Mouse (Mus musculus) lung, postnatal 4 days (tissue): ENCODE measurements around the gene Fance.

Experiments used
- DNase-seq, 2 experiments: peaks; one replicate each; pipeline ENCODE4 v3.0.0; 2021

Gene Fance

DNA sequence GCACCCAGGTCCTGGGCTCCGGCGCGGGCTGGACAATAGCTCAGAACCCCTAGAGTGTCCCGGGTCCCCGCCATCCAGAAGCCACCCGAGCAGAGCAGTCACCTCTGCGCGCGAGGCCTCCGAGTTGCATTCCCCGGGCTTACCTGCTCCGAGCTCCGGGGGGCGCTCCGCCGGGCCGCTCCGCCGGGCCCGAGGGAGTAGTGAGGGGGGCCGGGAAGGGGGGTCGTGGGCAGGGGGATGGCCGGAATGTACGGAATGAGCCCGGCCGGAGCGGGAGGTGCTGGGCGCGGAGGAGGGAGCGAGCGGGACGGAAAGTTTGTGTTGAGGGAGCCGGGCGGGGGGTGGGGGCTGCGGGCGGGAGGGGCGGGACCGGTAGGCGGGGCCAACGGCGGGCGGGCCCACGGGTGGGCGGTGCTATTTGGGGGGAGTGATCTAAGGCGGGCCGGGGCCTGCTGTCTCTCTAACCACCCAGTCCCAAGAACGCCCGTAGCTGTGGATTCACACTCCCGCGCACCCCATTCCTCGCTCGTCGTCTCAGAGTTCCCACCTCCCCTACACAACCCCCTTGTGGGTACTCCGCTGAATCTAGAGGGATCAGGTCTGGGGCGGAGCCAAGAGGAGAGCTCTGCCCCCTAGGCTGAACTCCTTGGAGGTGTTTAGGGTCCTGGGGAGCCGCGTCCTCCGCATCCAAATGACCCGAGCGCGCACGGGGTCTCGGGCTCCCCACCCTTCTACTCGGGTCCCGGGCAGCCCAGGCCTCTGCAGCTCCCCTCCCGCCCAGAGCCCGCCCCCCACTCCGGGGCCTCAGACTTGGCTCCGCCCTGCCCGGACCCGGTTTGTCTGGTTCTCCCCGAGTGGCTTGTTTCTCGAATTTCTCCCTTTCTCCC lies 37.4 kb downstream of the Fance start, which contains the start of gene Tead3:
TSS of gene Tead3 (minus strand) at position 352 of the 887 bp plus-strand sequence.
- DNase-seq = peak; percentile 87 to 91

GRCm38 (mm10) chr17:28351353-28351890 lies 38.1 kb downstream of the Fance start:
- peak in 1 of 2 experiments; percentile 64 for DNase-seq

DNA sequence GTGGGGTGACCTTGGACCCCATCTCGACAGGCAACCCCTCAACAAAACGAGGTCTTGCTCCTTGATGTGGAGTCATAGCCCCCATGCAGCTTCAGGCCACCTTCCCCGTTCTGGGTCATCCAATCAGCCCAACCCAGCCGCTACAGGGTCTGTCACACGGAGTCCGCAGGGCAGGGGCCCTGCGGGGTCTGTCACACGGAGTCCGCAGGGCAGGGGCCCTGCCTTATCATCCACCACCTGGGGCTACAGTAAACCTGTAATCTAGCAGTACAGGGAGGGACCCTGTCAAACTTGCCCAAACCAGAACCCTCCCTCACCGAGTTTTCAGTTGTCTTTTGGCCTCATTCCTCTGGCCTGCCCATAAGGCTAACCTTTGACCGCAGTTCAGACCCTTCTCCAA lies 38.7 kb downstream of the Fance start:
- DNase-seq = no peak

GRCm38 (mm10) chr17:28355871-28356270 lies 42.6 kb downstream of the Fance start:
- peak; percentile 65 to 84 for DNase-seq

GRCm38 (mm10) chr17:28358576-28359261 lies 45.4 kb downstream of the Fance start:
- DNase-seq = peak in 1 of 2 experiments; percentile 47

- peak in 1 of 2 experiments; percentile 76 for DNase-seq
Observed at GRCm38 (mm10) chr17:28360531-28361277, 47.4 kb downstream of the Fance start.

DNA sequence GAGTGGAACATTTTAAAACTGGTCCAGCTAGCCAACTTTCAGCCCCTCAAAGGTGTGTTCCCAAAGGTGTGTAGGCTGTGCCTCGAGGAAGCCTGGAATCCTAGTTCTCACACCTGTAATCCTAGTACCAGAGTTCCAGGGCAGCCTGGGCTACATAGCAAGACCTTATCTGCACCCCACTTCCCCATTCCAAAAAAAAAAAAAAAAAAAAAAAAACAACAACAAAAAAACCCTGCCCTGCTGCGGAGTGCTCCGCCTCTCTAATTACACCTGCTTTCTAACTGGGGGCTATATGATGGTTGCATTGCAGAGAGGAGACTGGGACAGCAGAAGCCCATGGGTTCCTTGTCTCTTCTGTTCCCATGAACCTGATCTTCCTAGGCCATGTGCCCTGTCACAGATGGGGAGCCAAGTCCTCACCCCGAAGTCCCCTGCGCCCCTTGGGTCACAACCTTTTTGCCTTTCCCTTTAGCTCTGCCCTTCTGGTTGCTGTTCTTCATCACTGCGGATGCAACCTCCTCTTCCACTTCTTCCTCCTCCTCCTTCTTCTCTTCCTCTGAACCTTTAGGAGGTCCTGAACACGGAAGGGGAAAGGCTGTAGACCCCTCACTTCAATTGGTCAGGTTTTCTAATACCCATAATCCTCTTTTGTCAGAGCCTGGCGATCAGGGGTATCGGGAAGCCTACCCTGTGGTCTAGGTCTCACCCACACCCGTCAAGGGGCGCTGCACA lies 48.8 kb downstream of the Fance start:
- no peak for DNase-seq

DNA sequence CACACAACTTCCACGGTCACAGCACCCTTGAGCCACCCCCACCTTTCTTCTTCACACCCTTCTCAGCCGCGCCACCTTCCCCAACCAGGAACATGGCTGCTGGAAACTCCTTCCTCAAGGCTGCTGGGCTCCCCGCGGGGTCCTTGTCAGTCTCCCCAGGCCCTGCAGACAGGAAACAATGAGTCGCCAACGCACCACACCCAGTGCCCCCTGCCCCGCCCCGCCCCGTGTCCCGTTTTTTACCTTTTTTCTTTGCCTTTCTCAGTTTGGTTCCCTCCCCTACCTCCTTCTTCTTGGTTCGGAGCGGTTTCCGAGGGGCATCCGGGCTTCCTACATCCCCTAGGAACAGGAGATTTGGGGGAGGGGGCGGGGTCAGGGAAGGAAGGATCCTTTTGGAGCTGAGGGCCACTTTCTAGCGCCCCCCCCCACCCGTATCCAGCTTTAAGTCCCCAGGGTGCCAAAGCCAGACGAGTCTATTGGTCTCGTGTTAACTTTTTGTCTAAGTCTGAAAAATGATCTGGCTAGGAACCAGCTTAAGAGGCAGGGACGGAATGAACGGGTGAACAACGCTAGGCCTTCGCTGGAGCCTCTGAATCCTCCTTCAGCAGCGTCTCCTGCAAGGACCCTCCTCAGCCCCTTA lies 49.5 kb downstream of the Fance start:
- DNase-seq = no peak

GRCm38 (mm10) chr17:28363507-28363906 lies 50.2 kb downstream of the Fance start:
- no peak for DNase-seq

DNA sequence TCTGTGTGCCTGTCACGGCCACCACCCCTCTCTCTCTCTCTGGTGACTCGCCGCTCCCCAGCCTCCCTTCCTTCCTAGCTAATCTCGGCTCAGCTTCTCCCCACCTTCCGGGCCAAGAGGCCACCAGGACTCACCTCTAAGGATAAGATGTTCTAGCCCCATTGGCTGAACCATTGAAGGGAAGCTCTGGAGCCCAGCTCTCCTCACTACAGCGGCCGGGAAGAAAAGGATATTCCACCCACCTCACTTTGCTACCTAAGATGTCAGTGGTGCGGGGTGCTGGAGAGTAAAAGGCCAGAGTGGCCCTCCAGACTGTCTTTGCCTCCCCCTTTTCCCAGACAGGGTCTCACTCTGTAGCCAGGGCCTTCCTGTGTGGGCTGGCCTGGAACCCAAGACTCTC lies 51.8 kb downstream of the Fance start, which contains the start of gene Tulp1:
TSS of gene Tulp1 (minus strand) at position 101 of the 400 bp plus-strand sequence.
- DNase-seq = no peak

DNA sequence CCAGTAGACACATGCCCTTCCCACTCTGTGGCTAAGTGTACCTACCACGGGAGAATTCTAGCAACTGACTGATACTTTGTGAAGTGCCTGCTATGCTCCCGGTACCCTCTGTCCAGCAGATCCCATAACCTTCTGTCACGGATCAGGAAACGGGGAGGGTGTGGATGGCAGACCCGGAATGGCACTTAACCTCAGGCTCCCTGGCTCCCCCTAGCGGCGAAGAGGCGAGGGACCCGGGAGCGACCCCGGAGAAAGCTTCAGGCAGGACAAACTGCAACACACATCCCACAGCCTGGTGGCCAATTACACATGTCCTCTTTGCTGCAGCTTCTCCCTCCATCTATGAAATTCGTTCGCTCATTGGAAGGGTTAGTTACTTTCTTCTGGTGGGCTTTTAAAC lies 55.1 kb downstream of the Fance start:
- peak; percentile 88 to 91 for DNase-seq

DNA sequence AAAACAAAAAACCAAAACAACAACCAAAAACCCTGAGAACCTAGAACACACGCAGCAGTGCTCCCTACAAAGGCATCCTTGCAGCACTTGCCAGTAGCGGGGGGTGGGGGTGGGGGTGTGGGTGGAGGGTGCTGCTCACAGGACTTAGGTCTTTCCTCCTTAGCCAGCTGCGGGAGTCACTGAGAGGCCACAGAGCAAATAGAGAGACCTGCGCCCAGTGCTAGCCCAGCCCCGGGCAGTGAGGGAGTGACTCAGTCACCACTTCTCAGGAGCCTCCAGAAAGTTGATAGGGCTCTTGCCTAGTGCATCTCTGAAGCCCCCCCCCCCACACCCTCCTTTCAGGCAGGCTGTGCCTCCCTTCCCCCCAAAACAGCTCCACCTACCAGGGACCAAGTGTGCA lies 55.7 kb downstream of the Fance start:
- DNase-seq = no peak

- no peak for DNase-seq
Observed at GRCm38 (mm10) chr17:28371286-28371685, 58.0 kb downstream of the Fance start.

GRCm38 (mm10) chr17:28371941-28372340 lies 58.6 kb downstream of the Fance start:
- no peak for DNase-seq

DNA sequence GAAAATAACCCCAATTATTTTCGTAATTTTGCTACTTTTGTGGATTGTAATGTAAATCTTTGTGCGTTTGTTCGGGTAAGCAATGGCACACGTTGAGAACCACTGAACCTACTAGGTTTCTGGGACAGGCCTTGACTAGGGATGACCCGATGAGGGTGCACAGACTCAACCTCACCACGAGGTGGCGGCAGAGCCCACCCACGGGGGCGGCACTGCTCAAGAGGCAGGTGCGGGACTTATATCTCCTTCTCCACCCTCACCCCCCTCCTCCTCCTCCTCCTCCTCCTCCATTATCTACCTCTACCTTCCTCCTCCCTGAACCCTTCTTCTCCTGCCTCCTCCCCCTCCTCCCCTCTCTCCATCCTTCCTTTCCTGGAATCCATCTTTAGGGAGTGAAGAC lies 60.5 kb downstream of the Fance start:
- peak; percentile 65 to 73 for DNase-seq

- no peak for DNase-seq
Observed at GRCm38 (mm10) chr17:28374494-28374893, 61.2 kb downstream of the Fance start.

- DNase-seq = no peak
Observed at GRCm38 (mm10) chr17:28375592-28376061, 62.3 kb downstream of the Fance start.
